Mouse (Mus musculus) lung, postnatal 10 days (tissue): ENCODE measurements around the gene Rps24.
"Not testable (repeated sequence)": the region's sequence is repeated elsewhere in the genome, so short reads cannot be mapped to it uniquely, and the experiment has no call there.

ENCODE experiments used
- DNase-seq: peaks from one replicate; pipeline ENCODE4 v3.0.0; 2021

The Rps24 gene

GRCm38 (mm10) chr14:24486773-24487227 lies at the start of gene Rps24, which contains the start of gene Polr3a:
Gene Rps24 (plus strand): TSS chr14:24487125.
Gene Polr3a (minus strand): TSS chr14:24487058.
- DNase-seq: peak; percentile 93

GRCm38 (mm10) chr14:24443529-24443928 lies 43.4 kb upstream of the Rps24 start:
- not testable (repeated sequence) for DNase-seq

- DNase-seq: no peak
These were observed 28.7 kb upstream of the Rps24 start for GRCm38 (mm10) chr14:24458191-24458590.

- DNase-seq: no peak
These were observed 18.1 kb upstream of the Rps24 start for GRCm38 (mm10) chr14:24468806-24469205.

GRCm38 (mm10) chr14:24486241-24486767 lies 621 bp upstream of the Rps24 start:
- no peak for DNase-seq

- DNase-seq: not testable (repeated sequence)
These were observed 2.8 kb downstream of the Rps24 start for GRCm38 (mm10) chr14:24489772-24490171.

GRCm38 (mm10) chr14:24490468-24491265 lies 3.7 kb downstream of the Rps24 start:
- DNase-seq: peak; percentile 98

- no peak for DNase-seq
These were observed 4.5 kb downstream of the Rps24 start for GRCm38 (mm10) chr14:24491266-24491981.

- DNase-seq: no peak
These were observed 6.3 kb downstream of the Rps24 start for GRCm38 (mm10) chr14:24493256-24493655.

GRCm38 (mm10) chr14:24496507-24496906 lies 9.6 kb downstream of the Rps24 start:
- DNase-seq: no peak

- no peak for DNase-seq
These were observed 10.5 kb downstream of the Rps24 start for GRCm38 (mm10) chr14:24497443-24497842.

- no peak for DNase-seq
These were observed 11.8 kb downstream of the Rps24 start for GRCm38 (mm10) chr14:24498561-24499255.

GRCm38 (mm10) chr14:24499478-24499877 lies 12.6 kb downstream of the Rps24 start:
- no peak for DNase-seq

GRCm38 (mm10) chr14:24500091-24500844 lies 13.3 kb downstream of the Rps24 start:
- peak; percentile 92 for DNase-seq

GRCm38 (mm10) chr14:24500845-24501186 lies 13.9 kb downstream of the Rps24 start:
- no peak for DNase-seq

GRCm38 (mm10) chr14:24501256-24501655 lies 14.3 kb downstream of the Rps24 start:
- no peak for DNase-seq

- no peak for DNase-seq
These were observed 20.6 kb downstream of the Rps24 start for GRCm38 (mm10) chr14:24507452-24508069.

GRCm38 (mm10) chr14:24508070-24508773 lies 21.3 kb downstream of the Rps24 start:
- no peak for DNase-seq

- no peak for DNase-seq
These were observed 22.6 kb downstream of the Rps24 start for GRCm38 (mm10) chr14:24509557-24509956.

GRCm38 (mm10) chr14:24510218-24510617 lies 23.3 kb downstream of the Rps24 start:
- no peak for DNase-seq

- DNase-seq: no peak
These were observed 23.8 kb downstream of the Rps24 start for GRCm38 (mm10) chr14:24510679-24511078.
